Mouse (Mus musculus): ENCODE measurements around the gene Sytl1. TPM values are rescaled to one million over a fixed set of nuclear protein-coding genes. Genes with fewer than 3 reads are reported as not detected.

Gene Sytl1
- polyA plus RNA-seq, 1 experiment = 45.2 TPM

- WGBS = 95% methylated on average over 9 of the region's 9 CpGs
- no peak for TF ChIP-seq CTCF (IDR thresholded peaks at IDR 0.05; ENCODE audit: borderline replicate concordance, control insufficient read depth, extremely low read depth, insufficient read depth, low read length, poor library complexity)
- no peak for TF ChIP-seq POLR2A (IDR thresholded peaks at IDR 0.05; ENCODE audit: control insufficient read depth, extremely low read depth, insufficient read depth, low read length, poor library complexity)
- H3K4me1 ChIP-seq (replicated peaks; ENCODE audit: control insufficient read depth, insufficient read depth, low read length) = peaks cover 6% of the 10 kb centered on the region
- no peak overlapping the region for H3K27ac ChIP-seq (ENCODE audit: control insufficient read depth, insufficient read depth, low read length)
- no peak for DNase-seq
- peaks cover 34% of the 10 kb centered on the region for H3K36me3 ChIP-seq (ENCODE audit: control insufficient read depth, insufficient read depth, low read length)
- H3K4me3 ChIP-seq (ENCODE audit: control insufficient read depth, insufficient read depth, low read length) = no peak overlapping the region
- no peaks in the 10 kb centered on the region for H3K27me3 ChIP-seq (ENCODE audit: control insufficient read depth, insufficient read depth, low read length)
Measured at GRCm38 (mm10) chr4:133270929-133271328, 8.0 kb upstream of the Sytl1 start.

DNA sequence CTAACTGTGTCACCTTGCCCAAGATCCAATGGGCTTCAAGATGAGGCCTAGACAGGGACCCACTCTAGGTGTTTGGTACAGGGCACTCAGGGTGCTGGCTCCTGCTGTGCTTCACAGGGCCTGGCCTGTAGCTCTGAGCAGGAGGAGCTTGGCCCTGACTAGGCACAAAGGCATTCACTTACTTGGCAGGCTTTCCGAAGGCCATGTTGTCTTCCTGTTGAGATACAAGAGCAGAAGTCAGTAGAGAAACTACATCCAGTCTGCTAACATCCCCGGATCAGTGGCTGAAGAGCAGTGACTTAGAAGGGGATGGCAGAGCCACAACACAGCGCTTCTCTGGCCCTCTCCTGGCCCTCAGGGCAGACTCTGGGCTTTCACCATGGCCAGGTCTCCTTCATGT, 6.7 kb upstream of the Sytl1 start:
- WGBS = 95% methylated on average over 3 of the region's 3 CpGs
- DNase-seq = no peak
- peaks cover 43% of the 10 kb centered on the region for H3K36me3 ChIP-seq (ENCODE audit: control insufficient read depth, insufficient read depth, low read length)
- no peaks in the 10 kb centered on the region for H3K27me3 ChIP-seq (ENCODE audit: control insufficient read depth, insufficient read depth, low read length)
- no peaks in the 10 kb centered on the region for H3K4me1 ChIP-seq (replicated peaks; ENCODE audit: control insufficient read depth, insufficient read depth, low read length)
- H3K27ac ChIP-seq (ENCODE audit: control insufficient read depth, insufficient read depth, low read length) = no peak overlapping the region
- TF ChIP-seq POLR2A (IDR thresholded peaks at IDR 0.05; ENCODE audit: control insufficient read depth, extremely low read depth, insufficient read depth, low read length, poor library complexity) (no peak), CTCF (IDR thresholded peaks at IDR 0.05; ENCODE audit: borderline replicate concordance, control insufficient read depth, extremely low read depth, insufficient read depth, low read length, poor library complexity) (no peak)
- no peak overlapping the region for H3K4me3 ChIP-seq (ENCODE audit: control insufficient read depth, insufficient read depth, low read length)

DNA sequence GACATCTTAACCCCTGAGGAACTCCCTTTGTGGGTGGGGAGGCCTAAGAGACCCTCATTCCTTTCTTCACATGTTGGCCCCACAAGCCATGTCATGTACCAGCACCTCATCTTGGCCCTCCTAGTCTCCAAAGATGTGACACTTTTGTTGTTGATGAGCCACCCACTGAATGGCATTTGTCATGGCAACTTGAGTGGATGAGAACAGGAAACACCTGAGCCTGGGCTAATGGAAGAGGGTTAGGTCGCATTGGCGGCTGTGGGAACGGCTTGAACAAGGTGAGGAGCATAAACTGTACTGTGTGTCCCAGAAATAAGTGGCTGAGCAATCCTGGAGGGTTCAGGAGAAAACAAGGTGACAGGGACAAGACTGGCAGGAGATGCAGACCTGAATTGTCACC, 6.0 kb upstream of the Sytl1 start:
- Histone ChIP-seq H3K27ac (ENCODE audit: control insufficient read depth, insufficient read depth, low read length) (no peak overlapping the region), H3K36me3 (ENCODE audit: control insufficient read depth, insufficient read depth, low read length) (peaks cover 43% of the 10 kb centered on the region), H3K27me3 (ENCODE audit: control insufficient read depth, insufficient read depth, low read length) (no peaks in the 10 kb centered on the region), H3K4me3 (ENCODE audit: control insufficient read depth, insufficient read depth, low read length) (no peak overlapping the region), H3K4me1 (replicated peaks; ENCODE audit: control insufficient read depth, insufficient read depth, low read length) (no peaks in the 10 kb centered on the region; the same call in 1 of the 2 replicates)
- TF ChIP-seq POLR2A (IDR thresholded peaks at IDR 0.05; ENCODE audit: control insufficient read depth, extremely low read depth, insufficient read depth, low read length, poor library complexity) (no peak), CTCF (IDR thresholded peaks at IDR 0.05; ENCODE audit: borderline replicate concordance, control insufficient read depth, extremely low read depth, insufficient read depth, low read length, poor library complexity) (no peak)
- 50% methylated on average over 3 of the region's 3 CpGs for WGBS
- no peak for DNase-seq

DNA sequence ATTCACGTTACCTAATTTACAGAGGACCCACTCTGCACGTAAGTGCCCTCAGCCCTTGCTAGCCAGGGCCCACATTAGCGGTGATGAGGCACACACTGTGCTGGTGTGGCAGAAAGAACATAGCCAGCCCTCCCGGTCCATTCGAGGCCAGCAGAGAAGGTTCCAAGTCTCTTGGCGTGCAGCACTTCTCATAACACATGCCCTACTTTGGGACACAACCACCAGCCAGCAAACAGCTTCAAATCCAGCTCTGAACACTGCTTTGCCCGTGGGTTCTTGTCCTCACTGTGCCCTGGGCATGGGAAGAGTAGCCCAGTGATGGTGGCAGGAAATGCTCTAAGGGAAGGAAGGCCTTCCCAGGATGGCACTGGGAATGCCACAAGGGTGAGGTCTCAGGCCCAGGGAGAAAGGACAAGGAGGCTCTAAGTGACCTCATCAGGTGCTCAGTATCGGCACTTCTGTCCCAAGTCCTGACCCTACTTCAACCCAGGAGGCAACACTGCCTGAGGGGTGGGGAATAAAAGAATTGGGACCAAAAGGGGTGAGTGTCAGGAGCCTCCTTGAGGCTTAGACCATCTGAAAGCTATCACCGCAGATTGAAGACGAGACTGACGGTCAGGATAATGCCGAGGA, 3.5 kb upstream of the Sytl1 start:
- 96% methylated on average over 12 of the region's 12 CpGs for WGBS
- Histone ChIP-seq H3K27me3 (ENCODE audit: control insufficient read depth, insufficient read depth, low read length) (no peaks in the 10 kb centered on the region), H3K36me3 (ENCODE audit: control insufficient read depth, insufficient read depth, low read length) (peaks cover 43% of the 10 kb centered on the region), H3K4me3 (ENCODE audit: control insufficient read depth, insufficient read depth, low read length) (no peak overlapping the region), H3K4me1 (replicated peaks; ENCODE audit: control insufficient read depth, insufficient read depth, low read length) (peaks cover 22% of the 10 kb centered on the region), H3K27ac (ENCODE audit: control insufficient read depth, insufficient read depth, low read length) (no peak overlapping the region)
- DNase-seq = no peak
- TF ChIP-seq POLR2A (IDR thresholded peaks at IDR 0.05; ENCODE audit: control insufficient read depth, extremely low read depth, insufficient read depth, low read length, poor library complexity) (no peak), CTCF (IDR thresholded peaks at IDR 0.05; ENCODE audit: borderline replicate concordance, control insufficient read depth, extremely low read depth, insufficient read depth, low read length, poor library complexity) (no peak)

- H3K36me3 ChIP-seq (ENCODE audit: control insufficient read depth, insufficient read depth, low read length) = peaks cover 43% of the 10 kb centered on the region
- DNase-seq = no peak
- WGBS = 93% methylated on average over 4 of the region's 4 CpGs
- no peak for TF ChIP-seq CTCF (IDR thresholded peaks at IDR 0.05; ENCODE audit: borderline replicate concordance, control insufficient read depth, extremely low read depth, insufficient read depth, low read length, poor library complexity)
- no peak for TF ChIP-seq POLR2A (IDR thresholded peaks at IDR 0.05; ENCODE audit: control insufficient read depth, extremely low read depth, insufficient read depth, low read length, poor library complexity)
- H3K4me1 ChIP-seq (replicated peaks; ENCODE audit: control insufficient read depth, insufficient read depth, low read length) = peaks cover 26% of the 10 kb centered on the region
- H3K27ac ChIP-seq (ENCODE audit: control insufficient read depth, insufficient read depth, low read length) = no peak overlapping the region
- no peak overlapping the region for H3K4me3 ChIP-seq (ENCODE audit: control insufficient read depth, insufficient read depth, low read length)
- H3K27me3 ChIP-seq (ENCODE audit: control insufficient read depth, insufficient read depth, low read length) = no peaks in the 10 kb centered on the region
Measured at GRCm38 (mm10) chr4:133265759-133266158, 2.8 kb upstream of the Sytl1 start.

DNA sequence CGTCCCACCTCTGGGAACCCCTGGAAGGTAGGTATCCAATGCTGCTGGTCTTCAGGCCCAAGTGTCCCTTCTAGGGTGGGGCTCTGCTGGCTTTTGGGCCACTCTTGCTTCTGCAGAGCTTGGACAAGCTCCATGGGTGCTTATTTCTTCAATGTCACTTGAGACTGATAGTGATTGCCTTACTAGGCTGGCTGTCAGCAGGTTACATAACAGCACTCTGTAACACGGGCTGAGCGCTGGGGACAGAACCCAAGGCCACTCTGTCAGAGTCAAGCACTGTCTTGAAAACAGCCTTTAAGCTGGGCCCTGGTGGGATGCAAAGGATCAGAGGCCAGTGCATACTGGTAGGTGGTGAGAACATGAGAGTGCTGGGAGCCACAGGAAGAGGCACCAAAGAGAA, 2.4 kb upstream of the Sytl1 start:
- Histone ChIP-seq H3K36me3 (ENCODE audit: control insufficient read depth, insufficient read depth, low read length) (peaks cover 43% of the 10 kb centered on the region), H3K27me3 (ENCODE audit: control insufficient read depth, insufficient read depth, low read length) (no peaks in the 10 kb centered on the region), H3K4me3 (ENCODE audit: control insufficient read depth, insufficient read depth, low read length) (no peak overlapping the region), H3K4me1 (replicated peaks; ENCODE audit: control insufficient read depth, insufficient read depth, low read length) (peaks cover 28% of the 10 kb centered on the region), H3K27ac (ENCODE audit: control insufficient read depth, insufficient read depth, low read length) (no peak overlapping the region)
- TF ChIP-seq CTCF (IDR thresholded peaks at IDR 0.05; ENCODE audit: borderline replicate concordance, control insufficient read depth, extremely low read depth, insufficient read depth, low read length, poor library complexity) (no peak), POLR2A (IDR thresholded peaks at IDR 0.05; ENCODE audit: control insufficient read depth, extremely low read depth, insufficient read depth, low read length, poor library complexity) (no peak)
- 97% methylated on average over 3 of the region's 3 CpGs for WGBS
- no peak for DNase-seq

- Histone ChIP-seq H3K27ac (ENCODE audit: control insufficient read depth, insufficient read depth, low read length) (no peak overlapping the region), H3K36me3 (ENCODE audit: control insufficient read depth, insufficient read depth, low read length) (peaks cover 43% of the 10 kb centered on the region), H3K4me1 (replicated peaks; ENCODE audit: control insufficient read depth, insufficient read depth, low read length) (peaks cover 28% of the 10 kb centered on the region), H3K4me3 (ENCODE audit: control insufficient read depth, insufficient read depth, low read length) (no peak overlapping the region), H3K27me3 (ENCODE audit: control insufficient read depth, insufficient read depth, low read length) (no peaks in the 10 kb centered on the region)
- TF ChIP-seq CTCF (IDR thresholded peaks at IDR 0.05; ENCODE audit: borderline replicate concordance, control insufficient read depth, extremely low read depth, insufficient read depth, low read length, poor library complexity) (no peak), POLR2A (IDR thresholded peaks at IDR 0.05; ENCODE audit: control insufficient read depth, extremely low read depth, insufficient read depth, low read length, poor library complexity) (no peak)
- 70% methylated on average over 2 of the region's 2 CpGs for WGBS
- no peak for DNase-seq
Measured at GRCm38 (mm10) chr4:133264559-133264958, 1.6 kb upstream of the Sytl1 start.

Measured in thymus, adult 2 months (tissue).